In the genomic region with DNA sequence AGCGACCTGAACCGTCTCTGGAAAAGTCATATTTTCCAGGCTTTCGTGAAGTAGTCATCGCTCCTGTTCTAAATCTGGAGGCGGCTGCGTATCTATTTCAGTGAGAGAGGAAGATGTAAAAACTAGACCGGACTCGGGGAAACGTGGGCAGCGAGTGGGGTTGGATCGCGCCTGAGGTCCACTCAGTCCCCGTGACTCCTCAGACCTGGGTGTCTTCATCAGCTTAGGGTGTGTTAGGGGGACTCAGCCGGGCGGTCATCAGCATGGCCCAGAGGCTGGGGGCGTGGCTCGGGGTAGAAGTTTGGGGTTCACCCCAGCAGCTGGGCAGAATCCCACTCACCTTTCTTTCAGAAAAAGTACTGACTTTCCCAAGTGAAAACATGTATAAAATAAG, we compare ENCODE assay signal across 8 mouse cellular contexts.
DNase-seq lines count a peak whose midpoint lies in the region; ATAC-seq and TF ChIP-seq lines count a peak whose summit lies in the region.

No protein-coding gene starts in this region.

- peak overlapping the region; percentile 76 for H3K4me3 ChIP-seq in cerebellum, adult 2 months (replicated peaks; ENCODE audit: insufficient read depth, low read depth, low read length)
- peak overlapping the region; percentile 95 for H3K4me3 ChIP-seq in thymus, adult 2 months (ENCODE audit: control insufficient read depth, insufficient read depth, low read length)
- H3K4me3 ChIP-seq in limb, embryonic 15.5 days, result peak overlapping the region; percentile 56
- peak overlapping the region; percentile 56 for H3K4me3 ChIP-seq in neural tube, embryonic 15.5 days (replicated peaks)

- no peaks in the 10 kb centered on the region for H3K9me3 ChIP-seq in limb, embryonic 15.5 days
- no peaks in the 10 kb centered on the region for H3K9me3 ChIP-seq in neural tube, embryonic 15.5 days (replicated peaks)

- whole genome bisulfite sequencing in cerebellum, adult 2 months, result 2% methylated on average over 17 of the region's 17 CpGs
- WGBS in thymus, adult 2 months, result 9% methylated on average over 17 of the region's 17 CpGs
- WGBS in limb, embryonic 15.5 days, result 1% methylated on average over 17 of the region's 17 CpGs
- WGBS in neural tube, embryonic 15.5 days, result under 1% methylated on average over 17 of the region's 17 CpGs

- no peak for DNase-seq in cerebellum, adult 2 months
- DNase-seq in cerebellum, postnatal 36 days, result no peak
- peak; percentile 24 for DNase-seq in thymus, adult 2 months
- DNase-seq in thymus, postnatal 25 days, result no peak
- no peak for DNase-seq in right cerebral cortex, postnatal 4 days
- no peak for DNase-seq in layer of hippocampus, postnatal 10 days (ENCODE audit: low spot score in 2 of 2)

- ATAC-seq in limb, embryonic 15.5 days (ENCODE audit: insufficient number of reproducible peaks, low FRiP score, low TSS enrichment, low read depth), result no peak
- peak; percentile 54; the same call in 1 of the 2 replicates for ATAC-seq in neural tube, embryonic 15.5 days (ENCODE audit: low FRiP score)

- no peak for TF ChIP-seq POLR2A in cerebellum, adult 2 months (IDR thresholded peaks at IDR 0.05; ENCODE audit: borderline replicate concordance, insufficient read depth, low read length)
- TF ChIP-seq POLR2A in thymus, adult 2 months (IDR thresholded peaks at IDR 0.05; ENCODE audit: control insufficient read depth, extremely low read depth, insufficient read depth, low read length, poor library complexity), result no peak

- H3K36me3 ChIP-seq in thymus, adult 2 months (ENCODE audit: control insufficient read depth, insufficient read depth, low read length), result no peaks in the 10 kb centered on the region
- no peaks in the 10 kb centered on the region for H3K36me3 ChIP-seq in limb, embryonic 15.5 days
- H3K36me3 ChIP-seq in neural tube, embryonic 15.5 days, result no peaks in the 10 kb centered on the region

- peak overlapping the region; percentile 83 for H3K27ac ChIP-seq in cerebellum, adult 2 months (ENCODE audit: insufficient read depth, low read length)
- H3K27ac ChIP-seq in thymus, adult 2 months (ENCODE audit: control insufficient read depth, insufficient read depth, low read length), result no peak overlapping the region
- H3K27ac ChIP-seq in limb, embryonic 15.5 days, result peak overlapping the region; percentile 98
- H3K27ac ChIP-seq in neural tube, embryonic 15.5 days (replicated peaks), result peak overlapping the region; percentile 98

- H3K4me1 ChIP-seq in cerebellum, adult 2 months (ENCODE audit: control insufficient read depth, insufficient read depth, low read length), result peaks cover 4% of the 10 kb centered on the region; the same call in 1 of the 2 replicates
- H3K4me1 ChIP-seq in thymus, adult 2 months (replicated peaks; ENCODE audit: control insufficient read depth, insufficient read depth, low read length), result peaks cover 4% of the 10 kb centered on the region; the same call in 1 of the 2 replicates
- peaks cover 14% of the 10 kb centered on the region for H3K4me1 ChIP-seq in limb, embryonic 15.5 days
- peaks cover 13% of the 10 kb centered on the region for H3K4me1 ChIP-seq in neural tube, embryonic 15.5 days

- peak overlapping the region; percentile 62 for H3K4me2 ChIP-seq in limb, embryonic 15.5 days
- H3K4me2 ChIP-seq in neural tube, embryonic 15.5 days, result peak overlapping the region; percentile 77

- peak overlapping the region; percentile 68 for H3K9ac ChIP-seq in limb, embryonic 15.5 days
- peak overlapping the region; percentile 70 for H3K9ac ChIP-seq in neural tube, embryonic 15.5 days (replicated peaks)

- TF ChIP-seq CTCF in cerebellum, adult 2 months (IDR thresholded peaks at IDR 0.05; ENCODE audit: borderline replicate concordance, insufficient read depth, low read depth, low read length), result no peak
- no peak for TF ChIP-seq CTCF in thymus, adult 2 months (IDR thresholded peaks at IDR 0.05; ENCODE audit: borderline replicate concordance, control insufficient read depth, extremely low read depth, insufficient read depth, low read length, poor library complexity)

- H3K27me3 ChIP-seq in cerebellum, adult 2 months (ENCODE audit: control insufficient read depth, insufficient read depth, low read length), result no peaks in the 10 kb centered on the region
- no peaks in the 10 kb centered on the region for H3K27me3 ChIP-seq in thymus, adult 2 months (ENCODE audit: control insufficient read depth, insufficient read depth, low read length)
- no peaks in the 10 kb centered on the region for H3K27me3 ChIP-seq in limb, embryonic 15.5 days
- no peaks in the 10 kb centered on the region for H3K27me3 ChIP-seq in neural tube, embryonic 15.5 days (replicated peaks)
